Mouse (Mus musculus) limb, embryonic 11.5 days (tissue): ENCODE measurements around the gene Psph. TPM values are rescaled to one million over a fixed set of nuclear protein-coding genes. Genes with fewer than 3 reads are reported as not detected.
A peak's percentile ranks its signal among the peaks of the same experiment; 100 is the strongest.

Experiments
- ATAC-seq: fragments of 200-750 bp; cut with Nextera tagmentation; 2 replicates; pipeline ENCODE4 v1.8.0; 2017; ENCODE audit warnings: low read depth; ENCODE audit not compliant: insufficient number of reproducible peaks, low FRiP score, low TSS enrichment
- DNase-seq: peaks from one replicate; pipeline ENCODE4 v3.0.0-alpha.2; 2015; ENCODE audit warnings: low spot score
- H3K27ac ChIP-seq: fragments of 300-500 bp; sonication (generic); replicated peaks from 2 replicates; pipeline ENCODE4 v1.5.1; 2014; ENCODE audit warnings: low read depth, mild to moderate bottlenecking, low read length
- H3K27me3 ChIP-seq: fragments of 300-500 bp; sonication (generic); 2 replicates; pipeline ENCODE4 v1.6.1; 2014; ENCODE audit warnings: mild to moderate bottlenecking, low read length, mixed read lengths; ENCODE audit not compliant: control insufficient read depth, insufficient read depth
- H3K36me3 ChIP-seq: fragments of 300-500 bp; sonication (generic); 2 replicates; pipeline ENCODE4 v1.6.1; 2014; ENCODE audit warnings: mild to moderate bottlenecking, low read length, moderate library complexity, mixed read lengths; ENCODE audit not compliant: control insufficient read depth, insufficient read depth
- H3K4me1 ChIP-seq: fragments of 300-500 bp; sonication (generic); 2 replicates; pipeline ENCODE4 v1.6.1; 2014; ENCODE audit warnings: low read length, mixed read lengths; ENCODE audit not compliant: control insufficient read depth, insufficient read depth
- H3K4me2 ChIP-seq: fragments of 300-500 bp; sonication (generic); 2 replicates; pipeline ENCODE4 v1.6.1; 2014; ENCODE audit warnings: low read depth, mild to moderate bottlenecking, moderate library complexity; ENCODE audit not compliant: severe bottlenecking
- H3K4me3 ChIP-seq: fragments of 300-500 bp; sonication (generic); 2 replicates; pipeline ENCODE4 v1.5.1; 2014; ENCODE audit warnings: low read depth, low read length
- H3K9ac ChIP-seq: fragments of 300-500 bp; sonication (generic); 2 replicates; pipeline ENCODE4 v1.6.1; 2014; ENCODE audit warnings: mild to moderate bottlenecking, low read length
- H3K9me3 ChIP-seq: fragments of 300-500 bp; sonication (generic); 2 replicates; pipeline ENCODE4 v1.6.1; 2016; ENCODE audit warnings: low read length; ENCODE audit not compliant: control insufficient read depth
- WGBS: fragments of 180-500 bp; shearing (Covaris S2); extraction: QIAGEN DNeasy Blood & Tissue Kit; methylation state at CpG from one replicate; pipeline ENCODE4 v1.1.7; 2014; 5-methylcytosine and 5-hydroxymethylcytosine counted together
- polyA plus RNA-seq: library from polyadenylated mRNA; unstranded; fragments of >200 nt; fragmentation: Nextera tagmentation; extraction: Ambion mirVana; gene quantifications from 2 replicates; pipeline ENCODE4 v1.2.1, GENCODE M21; 2014

The Psph gene
- polyA plus RNA-seq, 1 experiment from 2014 or later, result 31.5 TPM

DNA sequence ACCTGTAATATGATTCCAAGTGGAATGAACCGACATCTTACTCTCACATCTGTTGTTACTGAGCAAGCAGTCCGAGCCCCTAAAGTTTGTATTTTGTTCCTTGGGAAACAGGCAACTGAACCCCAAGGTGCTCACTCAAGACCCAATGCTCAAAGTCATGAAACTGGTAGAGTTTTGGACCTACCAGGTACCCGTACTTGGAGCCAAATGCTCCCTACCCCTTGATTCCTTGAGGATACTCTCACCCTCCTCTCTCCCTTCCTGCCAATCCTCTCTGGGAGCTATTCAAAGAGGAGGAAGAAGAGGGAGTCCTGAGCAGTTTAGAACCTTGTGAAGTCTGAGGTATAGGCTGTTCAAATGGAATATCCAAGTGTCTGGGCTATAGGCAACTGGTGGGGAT, 60.5 kb downstream of the Psph start:
- Histone ChIP-seq H3K27ac (no peak overlapping the region), H3K4me1 (peaks cover 2% of the 10 kb centered on the region; the same call in 1 of the 2 replicates), H3K9ac (no peak overlapping the region), H3K9me3 (no peaks in the 10 kb centered on the region), H3K27me3 (no peaks in the 10 kb centered on the region), H3K36me3 (no peaks in the 10 kb centered on the region), H3K4me3 (no peak overlapping the region), H3K4me2 (no peak overlapping the region)
- DNase-seq (no peak), ATAC-seq (no peak)
- 81% methylated on average over 3 of the region's 3 CpGs for WGBS

- no peaks in the 10 kb centered on the region for H3K36me3 ChIP-seq
- no peak overlapping the region for H3K27ac ChIP-seq
- no peaks in the 10 kb centered on the region for H3K9me3 ChIP-seq
- peak overlapping the region; percentile 50 for H3K4me2 ChIP-seq
- WGBS, result 29% methylated on average over 7 of the region's 7 CpGs
- peak overlapping the region; percentile 95 for H3K9ac ChIP-seq
- H3K4me3 ChIP-seq, result peak overlapping the region; percentile 72
- DNase-seq (peak; percentile 32), ATAC-seq (no peak)
- no peaks in the 10 kb centered on the region for H3K27me3 ChIP-seq
- no peaks in the 10 kb centered on the region; the same call in 1 of the 2 replicates for H3K4me1 ChIP-seq
Observed at GRCm38 (mm10) chr5:129725774-129726392, 61.4 kb downstream of the Psph start.

GRCm38 (mm10) chr5:129724834-129725773, 62.1 kb downstream of the Psph start, which contains the start of gene Nipsnap2:
Gene Nipsnap2, plus strand, starts transcription at chr5:129725063.
- no peaks in the 10 kb centered on the region for H3K36me3 ChIP-seq
- H3K4me2 ChIP-seq, result peak within 1 kb of the TSS; percentile 50
- peak within 1 kb of the TSS; percentile 95 for H3K9ac ChIP-seq
- no peaks in the 10 kb centered on the region for H3K27me3 ChIP-seq
- peak within 1 kb of the TSS; percentile 72 for H3K4me3 ChIP-seq
- DNase-seq, result peak; percentile 99
- H3K9me3 ChIP-seq, result no peaks in the 10 kb centered on the region
- under 1% methylated on average over 77 of the region's 93 CpGs for WGBS
- H3K27ac ChIP-seq, result peak within 1 kb of the TSS; percentile 91
- ATAC-seq, result peak; percentile 88
- no peaks in the 10 kb centered on the region for H3K4me1 ChIP-seq

GRCm38 (mm10) chr5:129724268-129724667, 63.0 kb downstream of the Psph start:
- ATAC-seq, result no peak
- H3K4me3 ChIP-seq, result peak overlapping the region; percentile 72; the same call in 1 of the 2 replicates
- H3K9ac ChIP-seq, result peak overlapping the region; percentile 48
- 0 out of 2 replicates have a peak, but pooled peaks cover under 1% of the 10 kb centered on the region for H3K36me3 ChIP-seq
- no peaks in the 10 kb centered on the region for H3K9me3 ChIP-seq
- no peak overlapping the region for H3K27ac ChIP-seq
- no peaks in the 10 kb centered on the region for H3K4me1 ChIP-seq
- H3K27me3 ChIP-seq, result no peaks in the 10 kb centered on the region
- no peak for DNase-seq
- 52% methylated on average over 4 of the region's 4 CpGs for WGBS
- H3K4me2 ChIP-seq, result peak overlapping the region; percentile 27; the same call in 1 of the 2 replicates

DNA sequence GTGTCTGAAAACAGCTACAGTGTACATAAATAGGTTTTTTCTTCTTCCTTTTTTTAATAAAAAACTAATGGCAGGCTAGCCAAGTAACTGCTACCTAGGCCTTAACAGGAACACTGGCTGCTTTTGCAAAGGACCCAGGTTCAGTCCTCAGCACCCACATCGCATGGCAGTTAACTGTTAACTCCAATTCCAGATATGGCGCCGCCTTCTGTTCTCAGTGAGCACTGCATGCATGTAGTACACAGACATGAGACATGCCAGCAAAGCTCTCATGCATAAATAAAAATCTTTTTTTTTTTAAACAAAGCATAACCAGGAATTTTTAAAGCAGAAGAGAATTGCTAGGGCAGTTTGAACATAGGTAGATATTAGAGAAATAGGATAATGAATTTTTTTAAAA, 67.1 kb downstream of the Psph start:
- H3K4me1 ChIP-seq, result no peaks in the 10 kb centered on the region; the same call in 1 of the 2 replicates
- WGBS, result 82% methylated on average over 3 of the region's 3 CpGs
- DNase-seq, result no peak
- H3K27me3 ChIP-seq, result no peaks in the 10 kb centered on the region
- no peak overlapping the region for H3K9ac ChIP-seq
- no peak for ATAC-seq
- no peaks in the 10 kb centered on the region for H3K9me3 ChIP-seq
- no peak overlapping the region for H3K27ac ChIP-seq
- peaks cover 6% of the 10 kb centered on the region; the same call in 1 of the 2 replicates for H3K36me3 ChIP-seq
- H3K4me2 ChIP-seq, result no peak overlapping the region
- H3K4me3 ChIP-seq, result no peak overlapping the region

- Histone ChIP-seq H3K27ac (no peak overlapping the region), H3K27me3 (no peaks in the 10 kb centered on the region), H3K9ac (no peak overlapping the region), H3K4me1 (no peaks in the 10 kb centered on the region; the same call in 1 of the 2 replicates), H3K9me3 (no peaks in the 10 kb centered on the region), H3K36me3 (peaks cover 6% of the 10 kb centered on the region; the same call in 1 of the 2 replicates), H3K4me2 (no peak overlapping the region), H3K4me3 (no peak overlapping the region)
- WGBS, result 83% methylated on average over 9 of the region's 9 CpGs
- DNase-seq, result no peak
- no peak for ATAC-seq
Observed at GRCm38 (mm10) chr5:129717016-129717415, 70.2 kb downstream of the Psph start.

Other genes with a start within 250 kb of the Psph start
- gene Mmp17, start 203.3 kb downstream of the Psph start, polyA plus RNA-seq, result 0.68 and 1.4 TPM in 2 replicates
- 5.7 and 6.1 TPM in 2 replicates for gene Zfp11, start 117.3 kb downstream of the Psph start, polyA plus RNA-seq
- gene Sept14, start 78.9 kb downstream of the Psph start, polyA plus RNA-seq, result not detected in 2 replicates
- 189 and 194 TPM in 2 replicates for gene Mrps17, start 72.0 kb downstream of the Psph start, polyA plus RNA-seq
- 79.4 and 87.9 TPM in 2 replicates for gene Nipsnap2, start 62.4 kb downstream of the Psph start, polyA plus RNA-seq
- 51.9 and 52.9 TPM in 2 replicates for gene Sumf2, start 59.5 kb upstream of the Psph start, polyA plus RNA-seq
- 1,116 and 1,187 TPM in 2 replicates for gene Chchd2, start 100.0 kb upstream of the Psph start, polyA plus RNA-seq
- gene Zbed5, start 108.3 kb upstream of the Psph start, polyA plus RNA-seq, result 12.2 and 13.5 TPM in 2 replicates
- gene Phkg1, start 111.1 kb upstream of the Psph start, polyA plus RNA-seq, result 0.07 and 0.13 TPM in 2 replicates
- 4.9 and 5.4 TPM in 2 replicates for gene Nupr1l, start 121.1 kb upstream of the Psph start, polyA plus RNA-seq
- 28.9 and 35.1 TPM in 2 replicates for gene Vkorc1l1, start 154.5 kb upstream of the Psph start, polyA plus RNA-seq
- 55.9 and 57.4 TPM in 2 replicates for gene Gusb, start 215.6 kb upstream of the Psph start, polyA plus RNA-seq
- 25.4 and 29.0 TPM in 2 replicates for gene Asl, start 241.8 kb upstream of the Psph start, polyA plus RNA-seq
- gene Crcp, start 241.8 kb upstream of the Psph start, polyA plus RNA-seq, result 29.6 and 30.2 TPM in 2 replicates